Mouse (Mus musculus) stomach, postnatal 0 days (tissue): Measurements from ENCODE around the gene Mroh2a.

Experiments
- CTCF ChIP-seq: IDR thresholded peaks from 2 replicates; pipeline ENCODE4 v1.5.1; 2016; ENCODE audit warnings: antibody characterized with exemption, low read depth, mild to moderate bottlenecking, moderate library complexity
- EP300 ChIP-seq: optimal IDR thresholded peaks from 2 replicates; pipeline ENCODE3; 2016; ENCODE audit warnings: antibody characterized with exemption

DNA sequence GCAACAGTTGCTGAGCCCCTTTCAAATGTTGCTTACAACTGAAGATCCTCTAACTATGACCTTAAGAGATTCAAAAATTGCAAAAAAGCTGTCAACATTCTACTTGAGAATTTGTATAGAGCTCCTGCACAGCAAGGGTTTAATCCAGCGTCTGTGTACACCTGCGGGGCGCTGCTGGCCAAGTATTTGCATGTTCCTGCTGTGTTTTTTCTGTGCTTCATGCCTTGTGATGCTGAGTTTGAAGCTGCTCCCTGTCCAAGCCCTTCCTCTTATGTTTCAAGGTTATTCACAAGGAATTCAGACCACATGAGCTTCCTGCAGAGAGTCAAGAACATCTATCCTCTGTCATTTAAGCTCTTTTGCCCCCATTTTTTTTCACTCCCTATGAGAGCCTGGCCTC lies 34.6 kb upstream of the Mroh2a start:
- TF ChIP-seq CTCF (no peak), EP300 (no peak)
